Mouse (Mus musculus): Measurements from ENCODE around the gene Rbbp6.

The Rbbp6 gene

DNA sequence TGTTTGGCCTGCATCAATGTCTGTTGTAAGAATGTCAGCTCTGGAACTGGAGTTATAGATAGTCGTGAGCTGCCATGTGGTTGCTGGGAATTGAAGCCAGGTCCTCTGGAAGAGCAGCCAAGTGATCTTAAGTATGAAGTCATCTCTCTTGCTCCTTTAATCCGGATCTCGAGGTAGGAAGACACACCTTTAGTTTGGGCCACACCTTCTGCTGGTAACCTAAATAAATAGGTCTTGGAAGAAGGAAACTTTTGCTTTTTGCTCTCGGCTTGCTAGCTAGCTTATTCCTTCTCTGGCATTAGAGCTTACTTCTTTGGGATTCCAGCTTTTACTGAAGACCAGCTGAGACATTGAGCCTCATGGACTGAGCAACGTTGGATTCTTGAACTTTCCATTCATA lies at the start of gene Rbbp6:
Gene Rbbp6 (plus strand): TSS at position 301 of the 400 bp plus-strand sequence.
- no peak for DNase-seq (ENCODE audit: low read depth, low spot score)

DNA sequence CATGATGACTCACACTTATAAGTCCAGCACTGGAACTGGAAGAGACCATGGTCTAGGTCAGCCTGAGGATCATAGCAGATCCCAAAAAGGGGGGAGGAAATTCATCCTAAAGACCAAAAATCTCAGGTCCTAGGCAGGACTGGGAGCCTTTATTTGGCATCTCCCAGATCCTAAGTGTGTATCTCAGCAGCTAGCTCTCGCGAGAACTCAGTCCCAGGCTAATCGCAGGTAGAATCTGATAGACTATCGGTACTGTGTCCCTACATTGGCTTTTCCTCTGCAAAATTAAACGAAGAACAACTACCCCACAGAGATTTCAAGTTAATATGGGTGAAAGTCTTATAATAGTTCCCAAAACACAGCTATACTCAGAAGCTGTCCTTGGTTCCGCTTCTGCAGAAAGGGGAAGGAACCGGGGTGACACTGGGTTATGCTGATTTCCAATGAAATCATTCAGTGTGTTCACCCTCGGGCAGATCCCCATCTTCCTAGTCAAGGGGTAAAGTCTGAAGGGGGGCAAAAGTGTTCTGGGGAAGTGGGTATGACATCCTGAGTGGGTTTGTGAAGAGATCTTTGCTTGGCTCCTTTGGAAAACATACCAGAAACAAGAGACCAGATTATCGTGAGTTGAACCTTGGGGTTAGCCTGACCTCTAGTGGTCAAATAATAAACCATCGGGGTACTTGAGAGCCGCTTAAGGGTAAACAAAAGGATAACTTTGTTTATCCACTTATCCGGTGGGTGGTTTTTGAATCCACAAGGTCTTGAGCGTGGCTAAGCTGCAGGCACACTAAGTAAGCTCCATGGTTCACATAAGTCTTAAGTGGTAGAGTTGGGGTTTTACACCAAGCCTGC lies 45.5 kb upstream of the Rbbp6 start:
- peak; percentile 83 for DNase-seq (ENCODE audit: low read depth, low spot score)

DNA sequence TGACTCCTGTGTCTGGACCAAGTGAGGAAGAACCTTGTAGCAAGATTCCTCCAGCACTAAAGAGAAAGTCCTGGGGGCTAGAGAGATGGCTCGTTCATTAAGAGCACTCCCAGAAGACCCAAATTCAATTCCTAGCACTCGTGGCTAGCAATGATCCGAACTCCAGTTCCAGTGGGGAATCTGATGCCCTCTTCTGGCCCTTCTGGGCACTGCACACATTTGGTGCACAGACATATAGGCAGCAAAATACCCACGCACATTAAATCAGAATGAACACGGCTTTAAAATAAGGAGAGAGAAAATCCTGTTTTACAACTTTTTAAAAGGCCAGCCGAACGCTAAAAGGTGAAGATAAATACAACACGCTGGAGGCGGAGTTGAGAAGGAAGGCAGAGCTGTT lies 43.9 kb upstream of the Rbbp6 start:
- no peak for DNase-seq (ENCODE audit: low read depth, low spot score)

DNA sequence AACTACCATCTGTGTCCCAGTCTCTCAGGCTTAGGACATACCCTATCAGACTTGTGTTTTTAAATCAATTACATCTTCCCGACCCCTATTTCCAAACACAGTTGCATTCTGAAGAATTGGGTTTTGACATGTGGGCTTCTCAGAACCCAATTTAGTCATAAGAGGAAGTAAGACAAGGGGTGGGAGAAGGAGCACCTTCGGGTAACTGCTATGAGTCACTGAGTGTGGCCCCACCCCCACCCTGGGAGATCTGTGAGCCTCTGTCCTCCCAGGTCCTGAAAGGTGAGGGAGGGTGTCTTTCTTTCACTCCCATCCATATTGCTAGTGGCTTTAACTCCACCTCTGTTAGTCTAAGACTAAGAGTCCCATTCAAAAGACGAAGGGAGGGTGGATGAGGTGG lies 41.2 kb upstream of the Rbbp6 start:
- peak; percentile 63 for DNase-seq (ENCODE audit: low read depth, low spot score)

DNA sequence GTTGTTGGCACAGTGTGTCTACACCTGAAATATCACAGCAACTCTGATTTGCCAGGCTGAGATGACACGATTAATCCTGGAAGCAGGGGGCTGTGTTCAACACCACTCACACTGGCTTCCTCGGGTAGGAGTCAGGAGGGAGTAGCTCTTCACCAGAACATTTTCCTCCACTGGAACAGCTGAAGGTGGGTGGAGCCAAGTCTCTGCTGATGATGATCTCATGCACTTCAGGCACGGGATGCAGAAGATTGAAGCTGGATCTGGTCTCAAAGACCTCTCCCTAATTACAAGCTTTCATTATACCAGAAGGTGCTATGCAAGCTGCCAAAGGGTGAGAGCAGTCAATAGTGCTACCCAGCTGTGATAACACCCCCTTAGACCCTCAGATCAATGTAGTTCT lies 35.0 kb upstream of the Rbbp6 start:
- DNase-seq (ENCODE audit: low read depth, low spot score), result no peak

DNA sequence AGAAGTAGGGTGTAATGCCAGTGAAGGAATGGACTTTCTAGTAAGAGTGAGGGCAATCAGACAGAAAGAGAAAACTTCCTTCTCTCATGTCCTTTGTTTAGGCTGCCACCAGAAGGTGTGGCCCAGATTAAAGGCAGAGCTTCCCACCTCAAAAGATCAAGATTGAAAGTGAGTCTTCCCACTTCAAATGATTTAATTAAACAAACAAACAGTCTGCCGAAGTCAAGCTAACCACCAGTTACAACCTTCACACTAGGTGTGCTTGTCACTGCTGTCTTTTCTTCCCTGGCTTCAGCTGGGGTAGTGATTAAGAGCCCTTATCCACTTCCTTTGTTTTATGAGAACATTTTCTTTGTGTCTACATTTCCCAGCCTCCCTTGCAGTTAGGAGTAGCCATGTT lies 33.3 kb upstream of the Rbbp6 start:
- no peak for DNase-seq (ENCODE audit: low read depth, low spot score)

DNA sequence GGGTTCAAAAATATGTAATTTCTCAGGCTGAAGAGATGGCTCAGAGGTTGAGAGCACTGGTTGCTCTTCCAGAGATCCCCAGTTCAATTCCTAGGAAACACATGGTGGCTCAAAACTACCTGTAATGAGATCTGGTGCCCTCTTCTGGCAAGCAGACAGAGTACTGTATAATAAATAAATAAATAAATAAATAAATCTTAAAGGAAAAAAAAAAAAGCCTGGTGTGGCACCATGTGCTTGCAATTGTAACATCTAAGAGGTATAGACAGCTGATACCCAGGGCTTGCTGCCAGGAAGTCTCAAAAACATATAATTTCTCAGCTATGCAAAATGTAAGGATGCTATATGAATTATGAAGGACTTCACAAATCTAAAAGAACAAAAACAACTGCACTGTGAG lies 28.9 kb upstream of the Rbbp6 start:
- DNase-seq (ENCODE audit: low read depth, low spot score), result peak; percentile 34

DNA sequence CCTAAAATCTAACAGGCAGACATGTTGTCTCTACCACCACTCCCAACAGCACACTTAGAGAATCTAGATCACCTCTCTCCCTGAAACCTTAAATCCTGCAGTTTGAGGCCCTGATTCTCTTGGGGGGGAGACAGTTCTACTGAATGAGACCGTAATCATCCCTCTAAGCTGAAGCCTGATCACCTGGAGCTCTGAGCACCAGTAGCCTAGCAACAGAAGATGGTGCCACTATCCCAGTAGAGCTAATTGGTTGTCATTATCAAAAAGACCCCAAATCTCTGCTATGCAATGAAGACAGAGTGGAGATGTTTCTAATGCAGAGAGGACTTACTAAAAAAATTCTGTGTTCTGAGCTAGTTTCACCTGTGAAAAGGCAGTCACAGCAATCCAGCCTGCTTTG lies 27.3 kb upstream of the Rbbp6 start:
- no peak for DNase-seq (ENCODE audit: low read depth, low spot score)

DNA sequence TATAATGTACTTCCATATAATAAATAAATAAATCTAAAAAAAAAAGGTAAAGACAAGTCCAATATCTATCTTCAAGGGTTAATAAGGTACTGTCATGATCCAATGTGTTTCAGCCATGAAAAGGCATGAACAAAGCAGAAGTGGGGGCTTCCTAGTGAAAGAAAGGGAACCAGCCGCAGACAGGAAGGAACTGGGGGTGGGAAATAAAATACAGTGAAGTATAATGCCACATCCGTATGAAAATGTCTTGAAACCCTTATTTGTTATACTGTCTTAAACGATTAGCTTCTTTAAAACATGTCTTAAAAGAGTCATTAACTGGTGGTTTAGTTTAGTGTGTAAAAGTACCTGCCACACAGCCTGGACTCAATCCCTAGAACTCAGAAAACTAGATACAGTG lies 26.3 kb upstream of the Rbbp6 start:
- no peak for DNase-seq (ENCODE audit: low read depth, low spot score)

DNA sequence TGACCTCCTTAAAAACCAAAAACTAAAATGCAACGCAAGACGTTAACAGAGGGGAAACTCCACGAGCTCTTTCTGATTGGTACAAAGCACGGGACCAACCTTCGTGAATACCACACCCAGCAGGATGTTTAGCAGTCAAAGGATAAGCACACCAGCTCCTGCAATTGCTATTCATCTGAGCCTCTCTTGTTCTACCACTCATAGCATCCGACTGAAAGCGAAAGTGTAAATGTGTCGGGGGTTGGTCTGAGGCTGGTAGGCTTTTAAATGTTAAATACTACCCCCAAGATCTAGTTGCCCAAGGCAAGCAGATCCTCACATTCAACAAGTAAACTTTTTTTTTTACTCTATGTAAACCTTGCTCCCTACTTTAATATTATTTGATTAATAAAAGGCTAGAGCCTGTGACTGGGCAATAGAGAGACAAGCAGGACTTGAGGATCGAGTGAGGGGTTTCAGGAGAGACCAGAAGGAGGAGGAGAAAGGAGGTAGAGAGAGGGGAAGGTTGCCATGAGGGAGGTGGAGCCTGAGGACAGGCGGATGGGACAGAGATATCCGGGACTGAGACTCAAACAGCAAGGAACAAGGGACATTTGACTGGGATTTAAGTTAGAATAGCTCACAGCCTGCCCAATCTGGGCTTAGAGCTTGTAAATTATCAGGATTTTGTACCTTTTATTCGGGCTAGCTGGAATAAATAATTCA lies 25.0 kb upstream of the Rbbp6 start:
- DNase-seq (ENCODE audit: low read depth, low spot score), result peak; percentile 73

DNA sequence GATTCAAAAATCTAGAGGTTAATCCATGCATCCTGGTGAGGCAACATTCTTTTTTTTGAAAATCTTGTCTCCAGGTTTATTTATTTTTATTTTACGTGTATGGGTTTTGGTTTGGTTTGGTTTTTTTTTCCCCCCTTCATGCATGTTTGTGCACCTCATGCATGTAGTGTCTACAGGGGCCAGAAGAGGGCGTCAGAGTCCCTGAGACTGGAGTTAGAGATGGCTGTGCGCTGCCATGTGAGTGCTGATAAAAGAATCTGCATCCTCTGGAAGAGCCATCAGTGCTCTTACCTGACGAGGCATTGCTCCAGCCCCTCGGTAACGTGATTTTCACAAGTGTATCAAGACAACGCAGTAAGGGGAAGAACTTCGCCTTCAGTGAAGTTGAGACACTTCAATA lies 23.4 kb upstream of the Rbbp6 start:
- DNase-seq (ENCODE audit: low read depth, low spot score), result peak; percentile 32

DNA sequence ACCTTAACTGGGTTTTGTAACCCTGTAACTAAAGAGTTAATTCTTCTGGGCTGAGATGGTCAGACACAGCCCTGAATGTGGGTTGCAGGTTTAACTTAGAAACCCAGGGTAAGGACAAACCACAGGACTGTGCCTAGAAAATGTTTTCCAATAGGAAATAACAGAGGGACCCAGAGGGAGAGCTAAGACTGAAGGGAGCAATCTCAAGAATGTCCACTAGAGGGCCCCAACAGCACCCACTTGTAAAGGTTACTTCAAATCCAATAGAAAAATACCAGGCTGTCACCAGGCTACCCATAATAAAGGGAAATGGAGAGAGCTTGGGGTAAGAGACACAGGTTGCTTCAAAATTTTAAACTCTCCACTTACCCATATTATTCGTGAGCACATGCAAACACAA lies 20.3 kb upstream of the Rbbp6 start:
- DNase-seq (ENCODE audit: low read depth, low spot score), result peak; percentile 69

DNA sequence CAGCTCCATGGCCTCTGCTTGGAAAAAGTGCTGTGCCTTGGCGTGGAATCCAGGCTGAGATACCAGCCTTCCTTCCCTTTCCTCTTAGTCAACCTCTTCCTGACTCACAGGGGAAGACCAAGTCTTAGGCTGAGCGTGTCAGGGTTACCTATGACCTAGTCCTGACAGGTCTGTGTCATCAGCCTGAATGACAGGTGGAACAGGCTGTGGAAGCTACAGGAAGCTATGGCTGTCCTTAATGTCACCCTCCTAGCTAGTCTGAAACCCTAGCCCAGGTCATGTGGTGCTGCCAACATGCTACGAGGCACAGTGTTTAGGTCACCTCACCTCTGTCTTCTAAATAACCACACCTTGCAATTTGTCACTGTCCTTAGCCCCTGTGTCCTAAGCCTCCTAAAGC lies 16.2 kb upstream of the Rbbp6 start:
- no peak for DNase-seq (ENCODE audit: low read depth, low spot score)

DNA sequence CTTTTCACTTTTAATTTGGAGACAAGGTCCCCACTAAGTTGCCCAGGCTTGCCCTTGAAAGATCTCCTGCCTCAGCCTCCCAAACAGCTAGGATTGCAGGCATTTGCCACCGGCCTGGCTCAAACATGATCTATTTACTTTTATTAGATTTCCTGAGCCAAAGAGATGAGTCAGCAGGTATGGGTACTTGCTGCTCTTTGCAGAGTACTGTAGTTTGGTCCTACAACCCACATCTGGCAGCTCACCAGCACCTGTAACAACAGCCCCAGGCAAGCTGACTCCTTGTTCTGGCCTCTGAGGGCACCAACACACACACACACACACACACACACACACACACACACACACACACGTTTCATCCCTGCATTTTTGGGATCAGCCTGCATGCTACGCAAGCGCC lies 14.0 kb upstream of the Rbbp6 start:
- no peak for DNase-seq (ENCODE audit: low read depth, low spot score)

DNA sequence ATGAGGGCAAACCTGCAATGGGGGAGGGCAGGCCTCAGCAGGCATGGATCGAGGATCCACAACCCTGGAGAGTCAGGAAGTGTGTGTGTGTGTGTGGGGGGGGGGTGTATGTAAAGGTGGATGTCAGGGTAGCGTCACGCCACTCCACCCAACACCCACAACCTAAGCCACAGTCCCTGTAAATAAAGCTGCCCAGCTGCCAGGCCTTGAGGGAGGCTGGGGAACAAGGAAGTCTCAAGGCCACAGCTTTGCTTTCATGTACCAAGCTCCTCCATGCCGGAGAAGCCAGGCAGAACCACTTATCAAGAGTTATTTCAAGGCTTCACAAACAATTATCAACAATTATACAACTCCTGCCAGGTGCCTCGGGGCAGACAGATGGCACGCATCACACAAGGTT lies 13.4 kb upstream of the Rbbp6 start:
- no peak for DNase-seq (ENCODE audit: low read depth, low spot score)

DNA sequence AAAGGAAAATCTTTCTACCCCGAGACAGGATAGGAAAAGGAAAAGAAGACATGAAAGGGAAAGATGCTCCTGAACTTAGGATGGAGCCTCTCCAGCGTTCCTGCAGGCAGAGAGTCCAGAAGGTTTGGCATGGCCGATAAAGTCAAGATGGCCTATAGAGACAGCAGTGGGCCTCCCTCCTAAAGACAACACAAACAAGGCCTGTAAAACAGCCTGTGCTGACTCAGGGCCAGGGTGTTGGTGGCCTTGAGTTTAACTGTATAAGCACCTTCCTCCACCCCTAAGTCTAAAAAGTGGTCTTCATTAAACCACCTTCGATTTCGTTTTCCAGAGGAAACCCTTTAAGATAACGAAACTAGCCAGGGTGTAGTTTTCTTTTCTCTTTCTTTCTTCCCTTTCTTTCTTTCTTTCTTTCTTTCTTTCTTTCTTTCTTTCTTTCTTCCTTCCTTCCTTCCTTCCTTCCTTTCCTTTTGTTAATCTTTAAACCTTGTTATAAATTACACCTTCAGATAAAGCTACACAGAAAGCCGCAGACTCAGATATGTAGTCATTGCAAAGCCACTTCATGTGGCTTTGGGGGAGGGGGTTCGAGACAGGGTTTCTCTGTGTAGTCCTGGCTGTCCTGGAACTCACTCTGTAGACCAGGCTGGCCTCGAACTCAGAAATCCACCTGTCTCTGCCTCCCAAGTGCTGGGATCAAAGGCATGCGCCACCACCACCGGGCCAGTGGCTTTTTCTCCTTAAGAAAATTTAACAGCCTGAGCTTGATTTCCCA lies 10.8 kb upstream of the Rbbp6 start:
- DNase-seq (ENCODE audit: low read depth, low spot score), result no peak

DNA sequence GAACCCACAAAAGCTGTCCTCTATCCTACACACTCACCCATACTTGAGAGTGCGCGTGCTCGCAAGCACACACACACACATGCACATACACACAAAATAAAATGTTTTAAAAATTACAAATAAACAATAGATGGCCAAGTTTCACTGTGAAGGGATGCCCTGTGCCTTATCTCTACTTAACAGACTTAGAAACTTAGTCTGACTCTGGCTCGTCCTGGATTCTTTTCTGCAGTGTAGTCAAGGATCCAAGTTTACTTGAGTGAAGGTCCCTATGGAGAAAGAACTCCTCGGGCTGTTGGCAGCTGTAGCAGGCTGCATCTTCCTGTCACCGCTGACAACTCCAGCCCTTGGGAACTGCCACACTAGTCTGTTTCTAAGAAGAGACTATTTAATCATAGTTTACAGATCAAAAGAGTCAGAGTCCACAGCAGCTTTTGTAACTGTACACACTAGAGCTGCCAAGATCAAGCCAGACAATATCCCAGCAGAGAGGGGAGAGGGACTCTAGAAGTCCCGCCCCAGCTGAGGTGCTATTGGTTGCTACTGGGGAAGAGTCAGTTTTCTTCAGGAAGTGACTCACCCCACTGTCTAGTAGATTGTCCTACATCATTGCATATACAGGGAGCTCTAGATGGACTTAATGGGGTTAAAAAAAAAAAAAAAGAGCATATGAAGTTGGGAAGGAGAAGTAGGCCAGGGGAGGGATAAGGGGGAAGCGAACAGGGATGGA lies 10.1 kb upstream of the Rbbp6 start:
- DNase-seq (ENCODE audit: low read depth, low spot score), result no peak

DNA sequence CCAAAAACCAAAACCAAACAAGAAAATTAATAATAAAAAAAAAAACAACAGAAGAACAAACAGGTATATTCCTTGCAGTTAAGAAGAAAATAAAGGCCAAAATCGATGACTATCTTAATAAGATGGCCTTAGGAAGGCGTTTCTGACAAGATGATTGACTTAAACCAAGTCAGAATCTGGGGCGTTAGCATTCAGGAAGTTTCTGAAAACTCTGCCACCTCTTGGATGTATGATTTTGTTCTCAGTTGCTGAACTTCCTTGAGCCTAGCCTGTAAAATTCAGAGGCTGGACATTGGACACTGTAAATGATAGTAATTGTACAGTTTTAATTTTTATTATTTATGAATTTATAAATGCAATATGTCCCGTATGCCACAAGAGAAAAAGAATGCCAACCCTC lies 3.3 kb downstream of the Rbbp6 start:
- DNase-seq (ENCODE audit: low read depth, low spot score), result peak; percentile 34

DNA sequence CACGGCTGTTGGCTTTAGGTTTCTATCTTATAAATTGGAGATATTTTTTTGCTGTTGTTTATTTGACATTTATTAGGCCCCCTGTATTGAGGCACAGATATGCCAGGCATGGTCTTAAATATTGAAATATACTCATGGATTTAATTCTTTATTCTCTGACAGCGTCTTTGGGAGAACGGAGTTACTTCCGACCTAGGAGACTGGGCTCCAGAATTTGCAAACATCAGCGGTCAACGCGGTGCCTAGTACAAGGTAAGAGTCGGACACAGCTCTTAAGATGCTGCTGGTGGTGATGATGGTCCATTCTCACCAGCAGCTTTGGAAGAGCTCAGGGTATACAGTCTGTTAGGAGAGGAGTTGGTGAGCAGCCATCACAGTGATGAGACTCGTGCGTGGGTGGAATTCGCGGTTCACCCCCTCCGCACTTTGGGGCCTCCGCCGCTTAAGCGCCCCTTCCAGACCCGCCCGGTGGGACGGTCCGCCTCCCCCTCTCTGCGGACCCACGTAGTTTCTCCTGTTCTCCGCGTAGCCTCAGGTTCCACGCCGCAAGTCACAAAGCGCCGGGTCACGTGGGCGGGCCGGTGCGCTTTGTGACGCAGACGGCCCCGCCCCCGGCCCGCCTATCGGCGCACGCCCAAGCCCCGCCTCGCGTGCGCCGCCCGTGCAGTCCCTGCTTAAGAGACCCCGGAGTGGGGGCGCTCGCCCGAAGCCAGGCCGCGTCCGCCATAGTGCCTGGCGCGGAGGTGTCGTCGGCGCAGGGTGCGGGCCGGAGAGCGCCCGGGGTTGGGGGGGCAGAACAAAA lies 3.9 kb downstream of the Rbbp6 start:
- peak; percentile 96 for DNase-seq (ENCODE audit: low read depth, low spot score)

DNA sequence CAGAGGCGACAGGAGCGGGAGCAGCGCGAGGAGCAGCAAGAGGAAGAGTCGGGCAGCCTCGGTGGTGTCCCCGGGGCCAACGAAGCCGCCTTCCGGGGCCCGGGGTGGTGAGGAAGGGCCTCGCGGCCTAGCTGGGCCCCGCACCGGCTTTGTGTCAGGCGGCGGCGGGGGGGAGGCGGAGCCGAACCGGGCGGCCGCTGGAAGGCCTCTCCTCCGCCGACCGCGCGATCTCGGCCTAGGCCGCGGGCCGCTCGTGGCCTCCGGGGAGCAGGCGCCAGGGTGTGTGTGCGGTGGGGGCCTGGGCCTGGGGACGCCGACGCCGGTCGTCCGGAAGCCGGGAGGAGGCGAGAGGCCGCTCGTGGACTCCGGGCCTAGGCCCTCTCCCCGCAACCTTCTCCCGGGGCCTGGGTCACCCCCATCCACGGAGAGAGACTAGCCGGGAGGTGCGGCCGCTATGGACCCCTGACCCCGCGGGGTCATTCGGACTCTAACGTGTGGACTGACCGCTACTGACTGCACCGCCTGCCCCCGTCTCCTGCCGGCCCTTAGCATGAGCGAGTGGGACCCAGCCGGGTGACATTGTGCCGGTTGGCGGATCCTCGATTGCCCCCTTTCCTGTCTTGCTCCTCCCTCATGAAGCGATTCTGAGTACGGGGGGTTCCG lies 4.8 kb downstream of the Rbbp6 start:
- DNase-seq (ENCODE audit: low read depth, low spot score), result no peak

Data from A20 (cell line).